Mouse (Mus musculus) left cerebral cortex, adult 2 months (tissue): ENCODE measurements around the gene Olfr1386. TPM values are rescaled to one million over a fixed set of nuclear protein-coding genes. Genes with fewer than 3 reads are reported as not detected.
"Not testable (repeated sequence)": the region's sequence is repeated elsewhere in the genome, so short reads cannot be mapped to it uniquely, and the experiment has no call there.

Source experiments
- DNase-seq, 2 experiments: peaks; one replicate each; pipeline ENCODE4 v3.0.0; 2021 to 2022; ENCODE audit warnings: low spot score in 2 of 2, mixed read lengths in 1 of 2; ENCODE audit errors: extremely low spot score in 1 of 2
- H3K27ac ChIP-seq: fragments of 200-600 bp; 2 replicates; pipeline ENCODE4 v1.8.1; 2022
- H3K4me3 ChIP-seq: fragments of 200-600 bp; 2 replicates; pipeline ENCODE4 v1.8.1; 2022
- CTCF ChIP-seq: fragments of 200-600 bp; IDR thresholded peaks from 2 replicates; pipeline ENCODE4 v1.8.1; 2022; ENCODE audit warnings: antibody characterized with exemption, mild to moderate bottlenecking, moderate library complexity
- intact Hi-C: fragments of 180-260 bp; cut with DNase I; formaldehyde crosslinking; loops from one replicate; pipeline ENCODE4 v1.15.1; 2025
- long read RNA-seq, 2 experiments: library from polyadenylated mRNA; stranded (forward); transcript quantifications; one replicate each; pipeline ENCODE4 v2.0.0; 2021; ENCODE audit warnings: borderline mapping rate in 2 of 2
- total RNA-seq, 2 experiments: library from RNA; stranded (reverse); gene quantifications; 2 replicates each; pipeline ENCODE4 v1.2.3; 2021

The Olfr1386 gene
- not detected for total RNA-seq
- long read RNA-seq, experiment 1, result 0 reads
- long read RNA-seq, experiment 2, result 0 reads

DNA sequence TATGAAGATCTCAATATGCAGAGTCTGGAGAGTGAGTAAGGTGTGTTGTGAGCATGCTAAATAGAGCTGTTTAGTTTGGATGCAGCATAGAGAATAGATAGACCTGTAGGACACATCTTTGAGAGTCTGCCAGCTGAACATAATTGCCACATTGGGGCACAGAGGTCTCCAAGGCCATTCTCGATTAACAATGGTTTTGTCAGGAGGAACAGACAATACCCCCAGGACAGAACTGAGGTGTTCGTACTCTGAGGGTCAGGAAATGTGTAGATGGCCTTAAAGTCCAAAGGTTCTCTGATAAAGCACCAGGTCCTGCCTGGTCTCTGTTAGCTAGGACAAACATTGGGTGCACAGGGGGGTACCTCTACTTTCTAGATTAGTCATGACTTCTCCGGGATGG is at the start of gene Olfr1386:
Gene Olfr1386 (plus strand): TSS at position 301 of the 400 bp plus-strand sequence.
- H3K4me3 ChIP-seq, DNase-seq, H3K27ac ChIP-seq, intact Hi-C loops: not testable (repeated sequence)

DNA sequence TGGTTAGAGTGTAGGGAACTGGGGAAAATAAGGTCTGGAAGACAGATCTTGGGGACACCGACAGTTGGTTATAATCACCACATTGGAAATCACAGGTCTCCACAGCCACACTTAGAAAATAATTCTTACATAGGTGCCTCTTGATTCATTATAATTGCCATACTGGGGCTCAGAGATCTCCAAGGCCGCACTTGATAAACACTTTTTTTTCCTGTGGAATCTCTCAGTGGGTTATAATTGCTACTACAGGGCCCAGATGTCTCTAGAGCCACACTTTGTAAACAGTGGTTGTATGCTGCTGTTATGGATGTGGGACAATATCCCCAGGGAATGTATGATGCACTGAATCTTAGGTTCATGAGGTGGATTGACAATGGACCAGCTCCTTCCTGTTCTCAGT is 42.1 kb upstream of the Olfr1386 start, which contains the start of gene Olfr1389:
Gene Olfr1389 (plus strand): TSS at position 301 of the 400 bp plus-strand sequence.
- intact Hi-C loops, result no loop called here
- Histone ChIP-seq H3K27ac (no peak within 1 kb of the TSS), H3K4me3 (no peak within 1 kb of the TSS)
- no peak for TF ChIP-seq CTCF
- DNase-seq, result no peak

DNA sequence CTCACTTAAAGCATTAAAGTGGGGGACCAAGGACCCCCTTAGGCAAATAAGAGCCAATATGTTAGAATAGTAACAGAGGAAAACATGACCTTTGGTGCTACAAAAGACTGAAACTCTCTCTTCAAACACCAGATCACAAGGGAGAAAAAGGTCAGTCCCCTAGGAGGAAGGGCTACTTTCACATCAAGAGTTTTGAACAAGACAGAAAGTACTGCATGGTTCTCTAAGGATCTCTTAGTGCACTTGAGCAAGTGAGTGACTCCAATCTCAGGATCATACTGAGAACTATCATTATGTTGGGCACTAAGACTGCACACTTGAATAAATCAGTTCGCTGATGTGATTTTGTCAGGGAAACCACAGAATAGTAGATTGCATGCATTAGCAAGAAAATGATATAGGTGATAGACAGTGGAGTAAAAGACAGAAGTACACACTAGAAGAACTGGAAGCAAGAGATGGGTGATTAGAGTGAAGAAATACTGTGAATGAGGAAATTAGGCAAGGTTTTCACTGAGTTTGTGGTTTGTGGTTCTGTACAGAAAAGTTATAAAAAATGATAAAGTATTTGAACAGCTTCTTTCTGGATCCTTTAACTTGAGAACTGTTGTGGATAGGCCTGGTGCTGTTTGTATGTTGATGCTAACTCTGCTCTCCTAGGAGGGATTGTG is 39.5 kb upstream of the Olfr1386 start:
- no peak for DNase-seq
- no peak overlapping the region for H3K27ac ChIP-seq
- H3K4me3 ChIP-seq, result no peak overlapping the region
- TF ChIP-seq CTCF, result no peak
- intact Hi-C loops, result no loop called here

DNA sequence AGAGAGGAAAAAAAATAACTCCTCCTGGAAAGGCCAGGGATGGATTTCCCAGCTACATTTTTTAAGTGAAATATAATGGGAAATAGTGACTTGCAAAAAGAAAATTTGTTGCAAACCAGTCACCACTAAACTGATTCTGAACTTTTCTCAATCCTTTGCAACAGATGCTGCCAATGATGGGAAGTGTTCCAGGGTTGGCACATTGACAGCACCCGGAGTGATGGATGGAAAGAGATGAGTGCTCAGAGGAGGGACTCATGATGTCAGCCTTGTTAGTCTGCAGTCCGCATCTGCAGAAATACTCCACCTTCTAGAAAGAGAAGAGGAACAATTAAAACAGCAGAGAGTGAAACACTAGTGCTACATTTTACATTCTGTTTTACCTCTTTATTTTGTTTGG is 35.2 kb upstream of the Olfr1386 start:
- Histone ChIP-seq H3K4me3 (no peak overlapping the region), H3K27ac (no peak overlapping the region)
- DNase-seq, result no peak
- intact Hi-C loops, result no loop called here
- no peak for TF ChIP-seq CTCF

DNA sequence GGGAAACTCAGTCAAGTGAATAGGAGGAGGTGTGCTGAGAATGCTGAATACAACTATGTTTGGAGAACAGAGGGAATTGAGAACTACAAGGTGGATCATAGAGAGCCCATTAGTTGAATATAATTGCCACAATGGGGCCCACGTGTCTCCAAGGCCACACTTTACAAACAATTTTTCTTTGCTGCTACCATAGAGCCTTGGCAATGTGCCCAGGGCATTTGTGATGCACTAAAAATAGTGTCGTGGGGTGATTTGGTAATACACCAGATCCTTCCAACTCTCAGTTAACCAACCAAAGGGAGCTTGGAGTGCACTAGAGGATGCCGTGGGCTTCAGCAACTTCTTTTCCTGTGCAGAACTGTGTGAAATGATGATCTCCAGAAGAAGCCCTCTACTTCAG is 28.4 kb upstream of the Olfr1386 start, which contains the start of gene Olfr1388:
Gene Olfr1388 (plus strand): TSS at position 214 of the 400 bp plus-strand sequence.
- DNase-seq, result no peak
- intact Hi-C loops, result no loop called here
- no peak for TF ChIP-seq CTCF
- H3K27ac ChIP-seq, result no peak within 1 kb of the TSS
- H3K4me3 ChIP-seq, result no peak within 1 kb of the TSS

DNA sequence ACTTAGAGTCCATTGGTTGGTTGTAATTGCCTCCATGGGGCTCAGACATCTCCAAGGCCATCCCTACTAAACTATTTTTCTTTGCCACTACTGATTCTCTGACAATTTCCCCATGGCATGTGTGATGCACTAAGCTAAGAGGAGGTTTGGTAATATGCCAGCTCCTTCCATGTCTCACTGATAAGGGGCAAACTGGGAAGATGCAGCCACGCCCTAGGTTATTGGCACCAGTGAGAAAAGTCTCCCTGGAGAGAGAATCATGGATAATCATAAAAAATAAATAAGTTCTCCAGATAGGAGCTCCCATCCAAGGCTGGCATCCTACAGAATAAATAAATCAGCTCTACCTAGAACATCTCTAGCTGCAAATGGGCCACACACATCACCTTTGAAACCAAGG is 9.8 kb upstream of the Olfr1386 start, which contains the start of gene Olfr1387:
Gene Olfr1387 (plus strand): TSS at position 301 of the 400 bp plus-strand sequence.
- no peak for TF ChIP-seq CTCF
- Histone ChIP-seq H3K27ac (no peak within 1 kb of the TSS), H3K4me3 (no peak within 1 kb of the TSS)
- intact Hi-C loops, result loop anchor here (1.0 kb wide), 1 partner anchor 11 kb away; no protein-coding TSS in a partner anchor
- DNase-seq, result no peak

DNA sequence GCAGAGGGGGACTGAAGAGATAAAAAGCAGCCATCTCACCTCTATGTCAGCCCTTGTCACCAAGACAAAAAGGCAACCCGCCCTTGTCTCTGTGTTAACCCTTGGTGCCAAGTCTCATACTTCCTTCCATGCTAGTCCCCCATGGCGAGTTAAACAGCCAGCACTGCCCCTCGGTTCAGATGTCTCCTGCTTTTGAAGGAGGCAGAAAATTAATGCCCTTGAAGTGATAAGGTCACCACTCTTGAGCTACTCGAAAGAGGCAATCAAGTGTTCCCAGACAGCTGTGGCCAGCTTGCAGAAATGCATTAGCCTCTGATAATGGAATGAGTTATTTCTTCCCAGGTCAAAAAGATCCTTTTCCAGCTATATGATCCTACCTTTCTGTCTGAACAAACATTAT is 21.1 kb downstream of the Olfr1386 start:
- DNase-seq, result no peak
- H3K27ac ChIP-seq, result no peak overlapping the region
- H3K4me3 ChIP-seq, result no peak overlapping the region
- intact Hi-C loops, result no loop called here
- TF ChIP-seq CTCF, result no peak

DNA sequence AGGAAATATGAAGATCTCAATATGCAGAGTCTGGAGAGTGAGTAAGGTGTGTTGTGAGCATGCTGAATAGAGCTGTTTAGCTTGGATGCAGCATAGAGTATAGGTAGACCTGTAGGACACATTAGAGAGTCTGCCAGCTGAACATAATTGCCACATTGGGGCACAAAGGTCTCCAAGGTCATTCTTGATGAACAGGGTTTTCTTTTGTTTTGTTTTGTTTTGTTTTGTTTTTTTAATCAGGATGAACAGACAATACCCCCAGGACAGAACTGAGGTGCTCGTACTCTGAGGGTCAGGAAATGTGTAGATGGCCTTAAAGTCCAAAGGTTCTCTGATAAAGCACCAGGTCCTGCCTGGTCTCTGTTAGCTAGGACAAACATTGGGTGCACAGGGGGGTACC is 23.9 kb downstream of the Olfr1386 start, which contains the start of gene Olfr1385:
Gene Olfr1385 (plus strand): TSS at position 301 of the 400 bp plus-strand sequence.
- H3K4me3 ChIP-seq, intact Hi-C loops, DNase-seq, H3K27ac ChIP-seq: not testable (repeated sequence)

DNA sequence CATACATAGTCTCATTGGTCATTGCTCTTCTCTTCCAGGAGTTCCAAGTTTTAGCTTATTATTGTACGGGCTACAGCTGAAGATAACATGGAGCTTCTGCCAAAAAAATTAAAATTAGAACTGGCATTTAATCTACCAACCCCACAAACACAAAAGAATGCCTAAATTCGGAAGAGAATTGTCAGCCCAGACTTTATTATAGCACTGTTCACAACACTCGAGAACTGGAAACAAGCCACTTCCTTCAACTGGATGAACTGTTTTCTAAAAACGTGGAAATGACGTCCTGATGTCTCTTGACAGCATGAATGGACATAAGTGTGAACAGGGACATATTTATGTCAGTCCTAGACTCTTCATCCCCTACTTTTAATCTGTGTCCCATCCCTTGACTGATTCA is 53.2 kb downstream of the Olfr1386 start:
- no peak for DNase-seq
- intact Hi-C loops, result no loop called here
- no peak for TF ChIP-seq CTCF
- no peak overlapping the region for H3K27ac ChIP-seq
- no peak overlapping the region for H3K4me3 ChIP-seq

DNA sequence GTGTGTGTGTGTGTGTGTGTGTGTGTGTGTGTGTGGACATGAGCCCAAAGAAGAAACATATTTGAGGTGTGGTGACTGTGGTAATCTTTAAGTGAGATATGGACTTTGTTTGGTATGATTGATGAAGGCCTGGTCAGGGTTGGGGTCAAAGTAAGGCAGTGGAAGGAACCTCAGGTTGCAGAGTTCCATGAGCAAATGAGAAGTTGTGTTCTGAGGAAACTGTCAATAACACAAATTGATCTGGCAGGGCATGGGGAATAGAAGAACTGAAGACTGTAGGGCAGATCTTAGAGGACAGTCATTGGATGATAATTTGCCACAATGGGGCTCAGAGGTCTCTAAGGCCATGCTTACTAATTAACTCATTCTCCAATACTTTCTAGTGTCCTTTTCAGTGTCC is 54.5 kb downstream of the Olfr1386 start, which contains the start of gene Olfr1383:
Gene Olfr1383 (plus strand): TSS at position 301 of the 400 bp plus-strand sequence.
- H3K4me3 ChIP-seq, result no peak within 1 kb of the TSS
- intact Hi-C loops, result no loop called here
- TF ChIP-seq CTCF, result no peak
- DNase-seq, result no peak
- H3K27ac ChIP-seq, result no peak within 1 kb of the TSS

Other genes with a start within 250 kb of the Olfr1386 start
- 10 to 100 TPM; 64.4 to 77.0 TPM for gene Mgat1, start 220.9 kb upstream of the Olfr1386 start, total RNA-seq
- gene Olfr1393, start 186.7 kb upstream of the Olfr1386 start, total RNA-seq, result under 1 TPM; 0.11 to 0.33 TPM
- gene Olfr1392, start 179.8 kb upstream of the Olfr1386 start, total RNA-seq, result not detected
- gene Olfr10, start 160.3 kb upstream of the Olfr1386 start, total RNA-seq, result not detected
- gene Olfr1391, start 142.3 kb upstream of the Olfr1386 start, total RNA-seq, result not detected
- not detected for gene Olfr1390, start 129.9 kb upstream of the Olfr1386 start, total RNA-seq
- not detected for gene Olfr1389, start 42.0 kb upstream of the Olfr1386 start, total RNA-seq
- gene Olfr1388, start 28.4 kb upstream of the Olfr1386 start, total RNA-seq, result under 1 TPM; 0.34 to 0.63 TPM
- not detected for gene Olfr1387, start 9.7 kb upstream of the Olfr1386 start, total RNA-seq
- under 1 TPM in 1 of 2 experiments, not detected in 1; 0.14 TPM for gene Olfr1385, start 24.0 kb downstream of the Olfr1386 start, total RNA-seq
- gene Olfr1384, start 41.7 kb downstream of the Olfr1386 start, total RNA-seq, result not detected
- gene Olfr1383, start 54.6 kb downstream of the Olfr1386 start, total RNA-seq, result not detected
- gene Olfr1382, start 63.2 kb downstream of the Olfr1386 start, total RNA-seq, result not detected
- gene Olfr1381, start 78.4 kb downstream of the Olfr1386 start, total RNA-seq, result not detected
- not detected for gene Olfr1380, start 91.8 kb downstream of the Olfr1386 start, total RNA-seq
- gene Flt4, start 144.2 kb downstream of the Olfr1386 start, total RNA-seq, result 1 to 10 TPM; 2.4 TPM
- not detected for gene Scgb3a1, start 198.6 kb downstream of the Olfr1386 start, total RNA-seq
- 10 to 100 TPM; 48.7 to 50.8 TPM for gene Cnot6, start 247.7 kb downstream of the Olfr1386 start, total RNA-seq